Mouse (Mus musculus) MEL (cell line): ENCODE measurements around the gene Kcnq4. TPM values are rescaled to one million over a fixed set of nuclear protein-coding genes. Genes with fewer than 3 reads are reported as not detected.

ENCODE experiments used
- DNase-seq: peaks from one replicate; pipeline ENCODE4 v3.0.0; 2011; ENCODE audit warnings: low read depth, low spot score
- H3K27ac ChIP-seq: 2 replicates; pipeline ENCODE4 v1.5.1; 2012; ENCODE audit warnings: low read depth, mild to moderate bottlenecking, control low read depth, low read length, moderate library complexity; ENCODE audit not compliant: control insufficient read depth
- H3K27me3 ChIP-seq, 2 experiments: fragments of 150-350 bp in 1 of 2; sonication (generic) in 1 of 2; 2 replicates each; pipeline ENCODE4 v1.6.1; 2012; ENCODE audit warnings: low read length in 2 of 2, mild to moderate bottlenecking in 2 of 2, improper control_type of control experiment in 1 of 2, moderate library complexity in 1 of 2; ENCODE audit not compliant: insufficient read depth in 2 of 2, control insufficient read depth in 1 of 2
- H3K36me3 ChIP-seq, 2 experiments: 2 replicates each; pipeline ENCODE4 v1.6.1; 2012 to 2014; ENCODE audit warnings: low read length in 2 of 2, improper control_type of control experiment in 1 of 2, inconsistent platforms in 1 of 2, mild to moderate bottlenecking in 1 of 2; ENCODE audit not compliant: insufficient read depth in 2 of 2, control insufficient read depth in 1 of 2
- H3K4me1 ChIP-seq, 2 experiments: fragments of 150-350 bp in 1 of 2; sonication (generic) in 1 of 2; 2 replicates each; pipeline ENCODE4 v1.6.1; 2012; ENCODE audit warnings: low read length in 2 of 2, improper control_type of control experiment in 1 of 2, mild to moderate bottlenecking in 1 of 2; ENCODE audit not compliant: insufficient read depth in 2 of 2, control insufficient read depth in 1 of 2
- H3K4me3 ChIP-seq, 2 experiments: fragments of 150-350 bp in 1 of 2; sonication (generic) in 1 of 2; 2 replicates each; pipeline ENCODE4 v1.5.1; 2012; ENCODE audit warnings: low read depth in 2 of 2, low read length in 2 of 2, mild to moderate bottlenecking in 2 of 2, moderate library complexity in 2 of 2, control low read depth in 1 of 2, improper control_type of control experiment in 1 of 2; ENCODE audit not compliant: control insufficient read depth in 1 of 2, insufficient read depth in 1 of 2
- H3K79me2 ChIP-seq: 2 replicates; pipeline ENCODE4 v1.6.1; 2012; ENCODE audit warnings: mild to moderate bottlenecking, low read length, moderate library complexity; ENCODE audit not compliant: control insufficient read depth, poor library complexity, insufficient read depth
- H3K9ac ChIP-seq: 2 replicates; pipeline ENCODE4 v1.6.1; 2012; ENCODE audit warnings: low read depth, mild to moderate bottlenecking, control low read depth, low read length, moderate library complexity; ENCODE audit not compliant: control insufficient read depth, poor library complexity, severe bottlenecking
- H3K9me3 ChIP-seq: fragments of 150-350 bp; sonication (generic); replicated peaks from 2 replicates; pipeline ENCODE4 v1.6.1; 2012; ENCODE audit warnings: mild to moderate bottlenecking, low read length, improper control_type of control experiment, moderate library complexity; ENCODE audit not compliant: insufficient read depth
- ELF1 ChIP-seq: IDR thresholded peaks from 2 replicates; pipeline ENCODE4 v1.6.1; 2014; ENCODE audit warnings: low read depth, mild to moderate bottlenecking, inconsistent platforms, low read length, improper control_type of control experiment, moderate library complexity
- EP300 ChIP-seq, 2 experiments: IDR thresholded peaks; 2 replicates each; pipeline ENCODE4 v1.6.1; 2011; ENCODE audit warnings: improper control_type of control experiment in 2 of 2, low read length in 2 of 2, low read depth in 1 of 2, mild to moderate bottlenecking in 1 of 2
- ETS1 ChIP-seq: IDR thresholded peaks from 2 replicates; pipeline ENCODE4 v1.6.1; 2012; ENCODE audit warnings: low read depth, mild to moderate bottlenecking, inconsistent platforms, low read length, improper control_type of control experiment, moderate library complexity
- GABPA ChIP-seq: IDR thresholded peaks from 2 replicates; pipeline ENCODE4 v1.6.1; 2012; ENCODE audit warnings: low read depth, mild to moderate bottlenecking, inconsistent platforms, low read length, improper control_type of control experiment, moderate library complexity
- GATA1 ChIP-seq: IDR thresholded peaks from 2 replicates; pipeline ENCODE4 v1.6.1; 2011; ENCODE audit warnings: low read depth, low read length, improper control_type of control experiment
- HCFC1 ChIP-seq: IDR thresholded peaks from 2 replicates; pipeline ENCODE4 v1.6.1; 2012; ENCODE audit warnings: low read depth, mild to moderate bottlenecking, inconsistent platforms, low read length, improper control_type of control experiment, moderate library complexity
- JUND ChIP-seq: IDR thresholded peaks from 2 replicates; pipeline ENCODE4 v1.6.1; 2011; ENCODE audit warnings: low read depth, mild to moderate bottlenecking, improper control_type of control experiment, low read length
- MAFK ChIP-seq: IDR thresholded peaks from 2 replicates; pipeline ENCODE4 v1.6.1; 2011; ENCODE audit warnings: low read depth, mild to moderate bottlenecking, low read length, improper control_type of control experiment, borderline replicate concordance
- MAX ChIP-seq: IDR thresholded peaks from 2 replicates; pipeline ENCODE4 v1.6.1; 2011; ENCODE audit warnings: low read length, improper control_type of control experiment
- MEF2A ChIP-seq: IDR thresholded peaks from 2 replicates; pipeline ENCODE4 v1.6.1; 2014; ENCODE audit warnings: low read depth, mild to moderate bottlenecking, inconsistent platforms, low read length, improper control_type of control experiment; ENCODE audit not compliant: poor library complexity, insufficient replicate concordance, severe bottlenecking; ENCODE audit errors: extremely low read depth
- NRF1 ChIP-seq: IDR thresholded peaks from 2 replicates; pipeline ENCODE4 v1.6.1; 2014; ENCODE audit warnings: low read depth, mild to moderate bottlenecking, inconsistent platforms, low read length, improper control_type of control experiment, moderate library complexity; ENCODE audit not compliant: poor library complexity, insufficient read depth, severe bottlenecking
- POLR2A ChIP-seq, 2 experiments: IDR thresholded peaks; 2 replicates each; pipeline ENCODE4 v1.6.1; 2011 to 2012; ENCODE audit warnings: low read length in 2 of 2, mild to moderate bottlenecking in 2 of 2, control low read depth in 1 of 2, improper control_type of control experiment in 1 of 2, low read depth in 1 of 2, moderate library complexity in 1 of 2; ENCODE audit not compliant: control insufficient read depth in 1 of 2, insufficient read depth in 1 of 2, poor library complexity in 1 of 2
- POLR2AphosphoS5 ChIP-seq: IDR thresholded peaks from 2 replicates; pipeline ENCODE4 v1.6.1; 2012; ENCODE audit warnings: low read depth, borderline replicate concordance, mild to moderate bottlenecking, inconsistent platforms, low read length, moderate library complexity, mixed read lengths
- RAD21 ChIP-seq: IDR thresholded peaks from 2 replicates; pipeline ENCODE4 v1.6.1; 2011; ENCODE audit warnings: mild to moderate bottlenecking, low read depth, low read length, improper control_type of control experiment
- SMC3 ChIP-seq: IDR thresholded peaks from 2 replicates; pipeline ENCODE4 v1.6.1; 2011; ENCODE audit warnings: low read depth, low read length, improper control_type of control experiment
- TAL1 ChIP-seq: IDR thresholded peaks from 2 replicates; pipeline ENCODE4 v1.6.1; 2012; ENCODE audit warnings: mild to moderate bottlenecking, inconsistent platforms, low read length, moderate library complexity, mixed read lengths
- TBP ChIP-seq: IDR thresholded peaks from 2 replicates; pipeline ENCODE4 v1.8.0; 2011; ENCODE audit warnings: low read depth, low read length, improper control_type of control experiment
- TCF12 ChIP-seq: IDR thresholded peaks from 2 replicates; pipeline ENCODE4 v1.6.1; 2014; ENCODE audit warnings: low read depth, mild to moderate bottlenecking, inconsistent platforms, low read length, improper control_type of control experiment, moderate library complexity
- UBTF ChIP-seq: IDR thresholded peaks from 2 replicates; pipeline ENCODE4 v1.6.1; 2012; ENCODE audit warnings: low read depth, mild to moderate bottlenecking, inconsistent platforms, low read length, improper control_type of control experiment, moderate library complexity, borderline replicate concordance; ENCODE audit not compliant: insufficient read depth
- USF2 ChIP-seq, 2 experiments: IDR thresholded peaks; 2 replicates each; pipeline ENCODE4 v1.6.1; 2011 to 2012; ENCODE audit warnings: improper control_type of control experiment in 2 of 2, low read length in 2 of 2, borderline replicate concordance in 1 of 2, inconsistent platforms in 1 of 2, low read depth in 1 of 2, mild to moderate bottlenecking in 1 of 2; ENCODE audit not compliant: insufficient read depth in 1 of 2
- ZMIZ1 ChIP-seq: IDR thresholded peaks from 2 replicates; pipeline ENCODE4 v1.6.1; 2012; ENCODE audit warnings: low read depth, mild to moderate bottlenecking, inconsistent platforms, low read length, improper control_type of control experiment, moderate library complexity
- ZNF384 ChIP-seq: IDR thresholded peaks from 2 replicates; pipeline ENCODE4 v1.6.1; 2012; ENCODE audit warnings: low read depth, mild to moderate bottlenecking, inconsistent platforms, low read length, improper control_type of control experiment
- polyA plus RNA-seq, 2 experiments: library from polyadenylated mRNA; stranded (reverse) in 1 of 2; unstranded in 1 of 2; fragments of >175 nt in 1 of 2; fragments of >200 nt in 1 of 2; gene quantifications; 2 replicates each; pipeline versions ENCODE4 v1.2.1 to v1.2.4; 2012; ENCODE audit warnings: low replicate concordance in 2 of 2, low read depth in 1 of 2; ENCODE audit not compliant: insufficient read length in 2 of 2, insufficient read depth in 1 of 2, missing spikeins in 1 of 2
- total RNA-seq: library from RNA; depleted of rRNA; stranded (reverse); fragments of 300-350 nt; gene quantifications from 2 replicates; pipeline ENCODE4 v1.2.3, GENCODE M21; 2012

The Kcnq4 gene
- total and polyA plus RNA-seq, 3 experiments, result 0.07 TPM; not detected in 2

DNA sequence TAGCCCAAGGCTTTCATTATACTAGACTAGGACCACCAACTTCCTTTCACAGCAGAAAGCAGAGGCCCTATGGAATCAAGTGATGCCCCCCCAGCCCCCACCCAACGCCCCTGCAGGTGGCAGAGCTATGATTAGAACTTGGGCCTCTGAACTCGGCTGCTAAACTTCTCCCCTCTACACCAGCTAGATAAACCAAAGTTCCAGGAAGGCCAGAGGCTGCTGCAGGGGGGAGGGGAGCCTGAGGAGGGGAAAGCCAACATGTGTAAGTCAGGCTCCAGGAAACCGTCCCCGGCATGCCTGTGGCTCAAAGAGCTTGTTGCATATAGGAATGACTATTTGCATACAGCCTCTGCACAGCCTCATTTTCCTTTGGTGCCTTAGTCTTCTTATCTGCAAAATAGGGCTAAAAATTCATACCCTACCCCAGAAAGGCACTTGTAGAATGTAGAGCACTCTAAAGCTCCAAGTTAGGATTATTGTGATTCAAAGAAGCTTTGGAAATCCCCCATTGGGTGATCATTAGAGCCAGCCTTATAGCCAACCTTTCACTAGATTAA, 83.2 kb downstream of the Kcnq4 start (continued):
- TF ChIP-seq POLR2AphosphoS5 (no peak), ETS1 (peak; percentile 77), SMC3 (no peak; the same call in 1 of the 2 replicates), POLR2A (IDR thresholded peaks at IDR 0.05; ENCODE audit: control insufficient read depth in 1 of 2, insufficient read depth in 1 of 2, low read depth in 1 of 2, low read length in 2 of 2, poor library complexity in 1 of 2) (no peak), ZMIZ1 (no peak), MAX (no peak), UBTF (no peak), TAL1 (peak; percentile 65), NRF1 (no peak), TBP (no peak), MAFK (no peak), USF2 (IDR thresholded peaks at IDR 0.05; ENCODE audit: borderline replicate concordance in 1 of 2, insufficient read depth in 1 of 2, low read depth in 1 of 2, low read length in 2 of 2) (no peak), JUND (no peak), EP300 (IDR thresholded peaks at IDR 0.05; ENCODE audit: low read depth in 1 of 2, low read length in 2 of 2) (peak in 1 of 2 experiments; percentile 85; a peak in 3 of 4 replicates), GATA1 (peak; percentile 45; the same call in 1 of the 2 replicates), TCF12 (peak; percentile 81), GABPA (no peak), MEF2A (peak; percentile 23; the same call in 1 of the 2 replicates), RAD21 (no peak), ELF1 (peak; percentile 61)

DNA sequence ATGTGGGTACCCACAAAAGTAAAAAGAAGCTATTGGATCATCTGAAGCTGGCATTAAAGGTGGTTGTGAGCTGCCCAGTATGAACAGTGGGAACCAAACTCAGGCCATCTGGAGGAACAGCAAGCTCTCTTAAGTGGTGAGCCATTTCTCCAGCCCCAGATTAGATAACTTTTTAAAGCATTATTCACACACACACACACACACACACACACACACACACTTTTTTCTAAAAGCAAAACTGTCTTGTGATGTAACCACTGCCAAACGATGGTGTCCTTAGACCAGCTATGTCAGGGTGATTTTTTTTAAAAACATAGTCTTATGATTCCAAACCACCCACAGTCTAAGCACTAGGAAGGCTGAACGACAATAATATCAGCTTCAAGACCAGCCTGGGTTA, 83.8 kb downstream of the Kcnq4 start:
- Histone ChIP-seq H3K9me3 (no peaks in the 10 kb centered on the region), H3K27me3 (no peaks in the 10 kb centered on the region), H3K79me2 (peaks cover 15% of the 10 kb centered on the region), H3K4me1 (peaks cover 16 to 28% of the 10 kb centered on the region in 2 experiments), H3K36me3 (peaks cover 0 to 12% of the 10 kb centered on the region in 2 experiments; a peak in 2 of 4 replicates), H3K4me3 (no peak overlapping the region; a peak in 1 of 4 replicates), H3K9ac (peak overlapping the region; percentile 19; the same call in 1 of the 2 replicates), H3K27ac (peak overlapping the region; percentile 92)
- TF ChIP-seq ETS1 (peak; percentile 39; the same call in 1 of the 2 replicates), HCFC1 (0 out of 2 replicates have a peak, but pooled peaks have one; percentile 8), MAFK (no peak), ZNF384 (peak; percentile 79)
- DNase-seq, result no peak
